Mouse (Mus musculus) heart, adult 8-10 months (tissue): ENCODE data around the gene Enox2. TPM values are rescaled to one million over a fixed set of nuclear protein-coding genes. Genes with fewer than 3 reads are reported as not detected.

Experiments used
- DNase-seq: peaks from one replicate; pipeline ENCODE4 v3.0.0; 2022; ENCODE audit warnings: low spot score
- total RNA-seq, 4 experiments: library from RNA; stranded (reverse); gene quantifications; 2 replicates each; pipeline ENCODE4 v1.2.4; 2022

Enox2 gene
- total RNA-seq, 4 experiments from 2014 or later, result 6.5 to 7.8 (median 7.3) TPM

GRCm38 (mm10) chrX:49002892-49003291, 285.2 kb downstream of the Enox2 start:
- DNase-seq, result no peak

- DNase-seq, result no peak
These were observed 302.4 kb downstream of the Enox2 start for GRCm38 (mm10) chrX:48985653-48986052.

GRCm38 (mm10) chrX:48984451-48984850, 303.6 kb downstream of the Enox2 start:
- DNase-seq, result no peak

Other genes with a start within 250 kb of the Enox2 start
- gene Arhgap36, start 175.7 kb upstream of the Enox2 start, total RNA-seq, result under 1 TPM in 1 of 4 experiments, not detected in 3; 0.37 TPM